Mouse (Mus musculus) frontal cortex, postnatal 36 days (tissue): Measurements from ENCODE around the gene Wipf2.

ENCODE experiments used
- DNase-seq, 2 experiments: peaks; one replicate each; pipeline ENCODE4 v3.0.0; 2022; ENCODE audit warnings: low spot score in 2 of 2

Gene Wipf2

DNA sequence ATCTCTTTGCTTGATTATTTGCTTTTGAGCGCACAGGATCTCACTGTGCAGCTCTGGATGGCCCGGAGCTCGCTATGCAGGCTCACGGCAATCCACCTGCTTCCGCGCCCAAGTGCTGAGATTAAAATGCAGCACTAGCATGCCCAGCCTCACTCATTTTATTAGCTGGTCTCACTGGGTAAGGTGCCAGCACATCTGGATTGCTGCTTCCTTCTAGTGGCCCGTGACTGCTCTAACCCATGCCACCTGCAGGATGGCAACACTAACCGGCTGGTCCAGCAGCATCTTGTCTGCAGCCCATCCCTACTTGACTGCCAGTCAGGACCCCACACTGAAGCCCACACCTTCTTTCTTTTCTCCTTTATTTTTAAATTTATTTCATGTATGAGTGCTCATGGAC, 9.3 kb upstream of the Wipf2 start:
- DNase-seq, result no peak

DNA sequence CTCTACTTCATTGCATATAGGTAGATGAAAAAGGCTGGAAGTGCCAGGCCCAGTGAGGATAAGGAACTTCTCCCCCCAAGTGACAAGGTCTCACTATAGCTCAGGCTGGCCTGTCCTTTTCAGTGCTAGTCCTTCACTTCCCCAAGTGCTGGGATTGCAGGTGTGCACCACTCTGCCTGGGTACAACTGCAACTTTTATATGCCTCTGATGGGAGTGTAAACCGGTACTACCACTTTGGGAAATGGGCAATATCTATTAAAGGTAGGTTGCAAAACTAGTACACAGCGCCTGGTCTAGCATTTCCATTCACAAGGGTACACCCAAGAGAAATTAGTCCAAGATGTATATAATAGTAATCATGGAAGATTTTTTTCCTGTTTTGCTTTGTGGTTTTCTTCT, 8.8 kb upstream of the Wipf2 start:
- DNase-seq, result no peak

DNA sequence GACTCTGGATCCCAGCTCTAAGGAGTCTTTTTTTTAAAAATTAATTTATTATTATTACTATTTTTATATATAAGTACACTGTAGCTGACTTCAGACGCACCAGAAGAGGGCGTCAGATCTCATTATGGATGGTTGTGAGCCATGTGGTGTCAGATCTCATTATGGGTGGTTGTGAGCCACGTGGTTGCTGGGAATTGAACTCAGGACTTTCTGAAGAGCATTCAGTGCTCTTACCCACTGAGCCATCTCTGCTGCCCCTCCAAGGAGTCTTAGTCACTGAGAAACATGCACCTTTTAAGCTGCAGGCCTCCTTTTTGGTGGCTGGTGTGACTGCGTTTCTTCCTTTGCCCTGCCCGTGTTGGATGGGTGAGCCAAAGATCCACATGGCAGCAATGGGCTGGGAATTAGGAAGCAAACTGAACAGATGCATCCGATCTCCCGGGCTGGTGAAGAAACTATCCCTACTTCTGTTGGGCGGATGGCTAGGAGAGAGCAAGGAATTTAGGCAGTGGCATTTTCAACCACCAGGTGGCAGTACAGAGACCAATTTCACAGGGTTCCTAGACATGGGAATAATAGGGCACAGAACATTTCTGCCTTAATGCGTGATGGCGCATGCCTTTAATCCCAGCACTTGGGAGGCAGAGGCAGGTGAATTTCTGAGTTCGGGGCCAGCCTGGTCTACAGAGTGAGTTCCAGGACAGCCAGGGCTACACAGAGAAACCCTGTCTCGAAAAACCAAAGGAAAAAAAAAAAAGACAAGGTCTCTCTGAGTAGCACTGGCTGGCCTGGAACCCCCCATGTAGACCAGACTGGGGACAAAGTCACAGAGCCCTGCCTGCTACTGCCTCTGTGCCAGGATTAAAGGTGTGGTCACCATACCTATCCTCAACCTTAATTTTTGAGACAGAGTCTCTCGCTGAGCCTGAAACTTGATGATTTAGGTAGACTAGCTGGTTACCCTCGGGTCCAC, 4.4 kb upstream of the Wipf2 start:
- peak; percentile 93 to 94 for DNase-seq

DNA sequence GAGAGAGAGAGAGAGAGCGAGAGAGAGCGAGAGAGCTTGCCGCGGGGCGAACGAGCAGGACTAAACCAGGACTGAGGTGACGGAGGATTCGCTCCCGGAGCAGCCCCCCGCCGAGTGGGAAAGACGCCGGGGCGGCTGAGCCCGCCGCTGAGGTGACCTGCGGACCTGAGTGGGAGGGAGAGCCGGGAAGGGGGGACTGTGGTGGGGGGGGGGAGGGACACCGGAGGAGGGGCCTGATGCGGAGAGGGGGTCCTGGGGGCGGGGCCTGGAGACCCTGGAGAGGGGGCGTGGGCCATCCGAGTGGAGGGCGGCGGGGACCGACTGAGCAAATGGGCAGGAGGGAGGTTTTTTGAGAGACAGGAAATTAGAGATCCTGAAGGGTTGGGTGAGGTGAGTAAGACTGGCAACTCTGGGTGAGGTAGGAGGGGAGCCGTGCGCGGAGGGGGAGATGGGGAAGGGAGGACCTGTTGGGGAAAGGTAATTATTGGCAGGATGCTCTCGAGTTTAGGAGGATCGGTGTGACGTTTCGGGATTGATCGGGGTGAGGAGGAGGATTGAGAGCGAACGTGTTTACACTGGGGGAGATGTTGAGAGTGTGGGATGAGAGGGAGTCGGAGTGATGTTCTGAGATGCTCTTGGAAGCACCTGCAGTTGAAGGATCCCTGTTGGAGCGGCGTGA, 452 bp downstream of the Wipf2 start:
- DNase-seq, result peak; percentile 42 to 62

DNA sequence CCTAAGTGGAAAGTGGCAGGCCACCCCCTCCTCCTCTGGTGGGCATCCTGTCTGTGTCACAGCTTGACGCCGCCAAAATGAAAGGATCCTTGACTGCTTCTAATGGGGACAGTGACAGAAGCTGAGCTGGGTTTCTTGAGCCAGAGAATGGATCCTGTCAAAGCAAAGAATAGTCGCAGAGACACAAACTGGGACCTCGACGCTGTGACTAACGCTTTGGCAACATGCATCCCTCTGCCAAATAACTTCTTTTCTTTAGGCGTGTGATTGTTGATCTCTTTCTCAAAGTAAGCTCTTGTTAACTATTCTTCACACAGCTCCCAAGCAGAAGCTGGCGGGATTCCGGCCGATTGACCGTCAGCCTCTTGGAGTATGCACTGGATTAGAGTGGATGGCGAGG, 3.9 kb downstream of the Wipf2 start:
- no peak for DNase-seq

DNA sequence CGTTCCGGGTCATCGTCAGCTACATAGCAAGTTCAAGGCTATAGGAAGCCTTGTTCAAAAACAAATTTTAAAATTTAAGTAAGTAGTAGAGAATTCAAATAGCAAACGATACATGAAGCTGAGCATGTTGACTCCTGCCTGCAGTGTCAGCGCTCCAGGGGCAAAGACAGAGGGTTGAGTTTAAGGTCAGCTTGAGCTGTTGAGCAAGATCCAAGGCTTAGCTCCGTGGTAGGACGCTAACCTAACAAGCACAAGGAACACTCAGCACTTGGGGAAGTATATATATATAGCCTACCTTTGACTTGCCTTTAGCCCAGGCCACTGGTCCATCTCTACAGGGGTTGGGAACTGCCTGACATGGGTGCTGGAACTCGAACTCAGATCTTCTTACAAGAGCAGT, 6.5 kb downstream of the Wipf2 start:
- no peak for DNase-seq

DNA sequence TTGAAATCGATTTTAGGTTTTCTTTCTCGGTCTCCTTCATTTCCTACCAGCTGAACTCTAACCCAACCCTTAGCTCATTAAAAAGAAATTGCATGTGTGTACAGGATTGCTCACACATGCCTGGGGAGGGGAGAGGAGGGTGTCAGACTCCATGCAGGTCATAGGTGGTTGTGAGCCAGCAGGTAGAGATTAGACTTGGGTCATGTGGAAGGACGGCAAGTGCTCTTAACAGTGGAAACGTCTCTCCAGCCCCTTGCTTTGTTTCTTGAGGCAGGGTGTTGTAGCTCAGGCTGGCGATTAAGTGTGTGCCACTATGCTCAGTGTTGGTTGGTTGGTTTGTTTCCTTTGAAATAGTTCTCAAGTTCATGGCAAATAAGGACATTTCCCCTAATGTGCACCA, 7.4 kb downstream of the Wipf2 start:
- no peak for DNase-seq

DNA sequence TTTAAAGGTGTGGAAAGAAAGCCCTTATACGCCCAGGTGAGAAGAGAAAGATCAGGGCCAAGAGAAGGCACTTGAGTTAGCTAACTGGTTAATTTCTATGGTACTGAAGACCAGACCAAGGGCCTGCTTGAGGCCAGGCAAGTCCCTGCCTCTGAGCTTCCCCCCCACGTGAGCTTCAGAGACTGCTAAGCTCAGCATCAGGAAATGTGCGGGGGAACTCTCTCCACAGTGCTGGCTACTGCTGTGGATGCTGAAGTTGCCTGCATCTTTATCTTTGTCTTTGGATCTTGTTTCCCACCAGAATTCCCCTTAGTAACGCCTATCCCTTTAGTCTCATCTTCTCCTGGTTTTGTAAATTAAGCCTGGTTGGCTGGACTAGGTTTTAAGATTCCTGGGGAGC, 8.0 kb downstream of the Wipf2 start:
- no peak for DNase-seq

DNA sequence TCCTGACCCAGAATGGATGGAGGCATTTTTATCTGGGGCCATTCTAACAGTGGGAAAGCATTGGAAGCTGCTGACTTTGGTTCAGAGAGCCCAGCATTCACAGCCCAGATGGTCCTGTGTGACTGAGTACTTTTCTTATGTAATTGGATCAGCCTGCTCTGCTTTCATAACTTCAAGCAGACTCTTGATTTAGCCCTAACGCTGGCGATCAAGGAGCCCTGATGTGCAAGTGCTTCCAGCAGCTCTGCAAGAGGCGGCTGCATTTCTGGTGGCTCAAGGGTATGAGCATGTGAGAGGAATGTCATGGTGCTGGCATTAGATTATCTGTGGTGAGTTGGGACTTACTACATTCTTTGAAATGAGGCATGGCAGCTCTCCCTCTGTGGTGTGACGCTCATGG, 8.6 kb downstream of the Wipf2 start:
- peak; percentile 67 to 86 for DNase-seq

DNA sequence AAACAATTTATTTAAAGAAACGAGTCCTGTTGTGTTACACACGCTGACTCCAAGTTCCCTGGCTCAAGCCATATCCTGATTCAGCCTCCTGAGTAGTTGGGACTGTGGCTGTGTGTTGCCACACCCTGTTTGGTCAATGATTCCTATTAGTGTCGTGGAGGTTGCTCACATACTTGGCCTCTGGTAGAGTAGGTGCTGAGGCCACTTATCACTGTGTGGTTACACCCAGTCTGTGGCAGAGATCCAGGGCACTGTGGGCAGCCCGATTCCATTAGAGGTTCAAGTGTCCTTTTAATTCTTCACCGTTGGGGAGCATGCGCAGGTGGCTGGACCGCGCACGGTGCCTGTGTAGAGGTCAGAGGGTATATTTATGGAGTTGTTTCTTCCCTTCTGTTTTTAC, 10.5 kb downstream of the Wipf2 start:
- DNase-seq, result no peak

DNA sequence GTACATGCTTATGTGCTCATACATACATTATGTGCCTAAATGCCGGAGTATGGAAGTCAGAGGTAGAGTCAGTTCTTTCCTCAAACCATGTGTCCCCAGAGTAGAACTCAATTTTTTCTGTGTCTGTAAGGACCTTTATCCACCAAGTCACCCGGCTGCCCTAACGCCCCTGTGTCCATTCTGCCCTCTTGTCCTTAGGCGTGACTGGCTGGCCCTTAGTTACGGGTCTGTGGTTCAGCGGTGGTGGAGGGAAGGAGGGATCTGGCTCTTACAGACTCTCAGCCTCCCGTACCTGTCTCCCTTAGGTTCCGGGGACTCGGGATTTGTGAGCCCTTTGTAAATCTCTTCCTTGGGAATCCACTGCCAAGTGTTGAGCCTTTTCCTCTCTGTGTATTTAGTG, 13.6 kb downstream of the Wipf2 start:
- no peak for DNase-seq

DNA sequence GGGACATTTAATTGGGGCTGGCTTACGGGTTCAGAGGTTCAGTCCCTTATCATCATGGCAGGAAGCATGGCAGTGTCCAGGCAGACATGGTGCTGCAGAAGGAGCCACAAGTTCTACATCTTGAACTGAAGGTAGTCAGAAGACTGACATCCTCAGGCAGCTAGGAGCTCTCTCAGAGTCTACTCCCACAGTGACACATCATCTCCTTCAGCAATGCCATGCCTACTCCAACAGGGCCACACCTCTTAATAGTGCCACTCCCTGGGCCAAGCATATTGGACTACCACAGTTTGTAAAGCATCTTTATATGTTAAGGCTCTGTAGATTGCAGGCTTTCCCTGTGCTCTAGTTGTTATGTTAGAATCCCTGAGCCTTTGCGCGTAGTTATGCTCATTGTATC, 24.3 kb downstream of the Wipf2 start:
- no peak for DNase-seq

DNA sequence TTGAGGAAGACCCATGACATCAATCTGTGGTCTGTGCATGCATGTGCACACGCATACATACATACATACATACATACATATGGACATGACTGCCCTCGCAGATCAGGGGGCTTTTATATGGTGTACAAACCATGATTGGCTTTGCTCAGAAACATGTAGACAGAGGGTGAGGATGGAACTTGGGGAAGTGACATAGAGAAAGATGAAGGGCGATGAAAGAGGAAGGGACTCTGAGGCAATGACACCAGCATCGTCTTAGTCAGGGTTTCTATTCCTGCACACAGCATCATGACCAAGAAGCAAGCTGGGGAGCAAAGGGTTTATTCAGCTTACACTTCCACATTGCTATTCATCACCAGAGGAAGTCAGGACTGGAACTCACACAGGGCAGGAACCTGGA, 25.6 kb downstream of the Wipf2 start:
- no peak for DNase-seq

DNA sequence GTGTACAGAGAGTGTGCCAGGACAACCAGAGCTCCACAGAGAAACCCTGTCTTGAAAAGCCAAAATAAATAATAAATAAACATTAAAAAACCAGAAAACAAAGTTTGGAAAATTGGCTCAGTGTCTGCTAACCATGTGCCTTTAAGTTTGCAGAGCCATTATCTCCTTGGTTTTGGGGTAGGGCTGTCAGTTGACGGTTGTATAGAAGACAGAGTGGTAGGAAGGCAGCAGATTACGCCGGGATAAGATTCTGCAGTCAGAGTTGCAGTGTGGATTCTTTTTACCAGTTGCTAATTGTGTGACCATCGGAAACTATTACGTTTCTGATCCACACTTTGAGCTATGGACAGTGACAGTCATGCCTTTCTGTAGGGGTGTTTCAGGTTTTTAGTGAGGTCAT, 26.5 kb downstream of the Wipf2 start:
- no peak for DNase-seq

DNA sequence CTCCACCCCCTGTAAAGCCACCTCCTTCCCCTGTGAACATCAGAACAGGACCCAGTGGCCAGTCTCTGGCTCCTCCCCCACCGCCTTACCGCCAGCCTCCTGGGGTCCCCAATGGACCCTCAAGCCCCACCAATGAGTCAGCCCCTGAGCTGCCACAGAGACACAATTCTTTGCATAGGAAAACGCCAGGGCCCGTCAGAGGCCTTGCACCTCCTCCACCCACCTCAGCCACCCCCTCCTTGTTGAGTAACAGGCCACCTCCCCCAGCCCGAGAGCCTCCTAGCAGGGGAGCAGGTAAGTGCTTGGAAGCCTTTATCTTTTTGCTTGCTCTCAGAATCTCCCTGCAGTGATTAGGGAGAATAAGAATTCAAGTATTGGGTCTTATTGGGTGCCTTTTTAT, 29.0 kb downstream of the Wipf2 start:
- DNase-seq, result no peak

DNA sequence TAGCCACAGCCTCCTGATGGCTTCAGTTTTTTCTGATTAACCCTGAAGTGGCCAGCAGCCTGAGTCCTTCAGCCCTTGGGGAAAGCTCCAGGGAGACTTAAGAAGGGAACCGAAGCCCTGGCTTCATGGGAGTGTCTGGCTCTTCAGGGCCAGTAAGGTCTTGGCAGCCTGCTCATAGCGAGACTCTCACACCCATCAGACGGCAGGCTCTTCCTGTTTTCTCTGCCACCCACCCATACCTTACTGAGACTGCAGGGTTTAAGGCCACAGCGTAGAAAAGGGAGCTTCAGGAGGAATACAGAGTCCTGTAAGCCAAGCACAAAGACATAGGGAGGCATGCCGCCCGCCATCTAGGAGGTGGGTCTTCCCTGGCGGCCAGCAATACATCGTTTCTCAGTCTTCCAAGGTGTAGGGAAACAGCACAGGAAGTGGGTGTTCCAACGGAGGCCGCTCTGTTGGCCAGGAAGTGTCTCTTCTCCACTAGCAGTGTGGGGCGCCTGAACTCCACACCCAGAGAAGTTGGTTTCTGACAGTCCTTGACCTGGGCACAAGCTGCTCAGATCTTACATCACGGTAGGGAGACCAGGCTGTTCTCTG, 37.2 kb downstream of the Wipf2 start:
- DNase-seq, result no peak

DNA sequence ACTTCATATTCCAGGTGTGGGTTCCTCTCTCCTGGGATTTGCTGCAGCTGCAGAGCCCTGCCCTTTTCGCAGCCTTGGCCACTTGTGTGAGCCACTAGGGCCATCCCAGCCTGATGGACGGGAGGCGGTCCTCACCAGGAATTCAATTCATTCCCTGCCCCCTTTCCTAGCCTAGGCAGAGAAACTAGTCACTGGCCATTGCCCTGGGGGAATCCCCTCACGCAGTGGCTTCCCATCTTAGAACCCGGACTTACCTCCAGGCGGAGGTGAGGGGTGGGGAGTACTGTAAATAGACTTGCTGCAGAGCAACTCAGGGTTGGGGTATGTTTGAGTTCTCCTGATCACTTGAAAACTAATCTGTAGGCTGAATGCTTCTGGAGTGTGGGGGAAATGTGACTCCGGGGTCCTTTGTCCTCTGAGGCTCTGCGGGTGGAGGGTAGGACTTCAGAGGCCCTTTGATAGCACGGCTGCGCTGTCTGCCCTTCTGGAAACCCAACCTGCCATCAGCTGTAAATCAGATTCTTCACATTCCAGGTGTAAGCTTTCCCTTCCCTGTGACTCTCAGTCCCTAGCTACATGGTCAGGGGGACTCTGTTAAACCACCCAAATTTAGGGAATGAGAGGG, 39.3 kb downstream of the Wipf2 start:
- DNase-seq, result no peak

DNA sequence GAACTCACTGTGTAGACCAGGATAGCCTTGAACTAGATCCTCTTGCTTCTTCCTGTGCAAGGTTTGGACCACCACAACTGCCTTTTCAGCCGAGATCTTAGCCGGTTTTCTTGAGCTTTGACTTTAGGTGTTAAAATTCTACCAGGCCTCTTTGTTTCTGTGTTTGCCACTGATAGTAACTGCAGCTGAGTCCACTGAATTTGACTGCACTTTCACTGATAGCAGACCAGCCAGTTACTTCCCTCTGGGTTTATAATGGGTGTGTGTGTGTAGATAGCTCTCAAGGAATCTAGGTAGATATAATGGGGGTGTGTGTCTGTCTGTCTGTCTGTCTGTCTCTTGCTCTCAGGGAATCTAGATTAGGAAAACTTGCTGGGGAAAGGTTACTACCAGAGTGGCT, 41.1 kb downstream of the Wipf2 start:
- no peak for DNase-seq

DNA sequence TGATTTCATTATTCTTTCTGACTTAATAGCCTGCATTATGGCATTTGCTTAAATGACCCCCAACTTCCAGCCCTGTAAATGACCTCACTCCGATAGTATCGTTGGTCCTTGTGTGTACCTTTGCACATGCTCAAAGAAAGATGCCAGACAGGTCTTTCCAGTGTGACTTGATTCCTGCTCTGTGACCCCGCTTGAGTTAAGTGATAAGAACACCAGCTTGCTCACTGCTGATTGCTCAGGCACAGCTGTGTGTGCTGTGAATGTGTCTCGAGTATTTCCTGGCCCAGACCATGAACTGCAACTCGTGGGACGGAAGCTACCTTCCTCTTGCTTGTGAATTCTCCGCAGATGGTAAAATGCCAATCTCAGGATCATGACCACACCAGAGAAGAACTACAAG, 41.6 kb downstream of the Wipf2 start:
- no peak for DNase-seq

DNA sequence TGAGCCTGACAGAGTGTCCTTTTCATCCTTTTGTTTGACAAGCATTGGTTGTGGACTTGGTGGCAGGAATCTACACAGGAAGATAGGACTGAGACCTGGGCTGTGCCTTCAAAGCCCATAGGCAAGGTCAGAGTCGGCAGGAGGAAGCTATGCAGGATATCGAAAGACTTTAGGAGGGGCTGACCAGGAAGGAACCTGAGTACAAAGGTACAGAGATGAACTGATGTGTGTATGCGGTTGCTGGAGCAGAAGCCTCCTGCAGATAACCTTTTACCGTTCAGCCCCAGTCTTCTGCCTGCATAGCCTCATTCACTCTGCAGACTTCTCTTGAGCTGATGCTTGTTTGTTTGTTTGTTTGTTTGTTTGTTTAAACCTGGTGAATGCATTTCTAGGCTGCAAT, 42.1 kb downstream of the Wipf2 start:
- DNase-seq, result no peak

DNA sequence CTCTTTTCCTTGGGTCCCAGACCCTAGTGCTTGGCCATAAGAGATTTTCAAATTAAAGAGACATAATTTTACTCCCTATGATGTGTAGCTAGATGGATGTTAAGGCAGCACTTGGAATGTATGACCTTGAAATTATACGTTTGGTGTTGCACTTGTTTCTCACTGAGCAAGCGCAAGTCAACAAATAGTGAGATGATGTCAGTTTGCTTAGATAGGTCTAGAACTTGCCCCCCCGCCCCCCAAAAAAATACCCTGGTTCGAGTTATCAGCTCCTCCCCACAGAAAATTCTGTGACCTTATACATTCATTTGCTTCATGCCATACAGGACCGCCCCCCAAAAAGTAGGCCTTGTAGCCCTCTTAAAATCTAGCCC, 43.6 kb downstream of the Wipf2 start:
- no peak for DNase-seq

DNA sequence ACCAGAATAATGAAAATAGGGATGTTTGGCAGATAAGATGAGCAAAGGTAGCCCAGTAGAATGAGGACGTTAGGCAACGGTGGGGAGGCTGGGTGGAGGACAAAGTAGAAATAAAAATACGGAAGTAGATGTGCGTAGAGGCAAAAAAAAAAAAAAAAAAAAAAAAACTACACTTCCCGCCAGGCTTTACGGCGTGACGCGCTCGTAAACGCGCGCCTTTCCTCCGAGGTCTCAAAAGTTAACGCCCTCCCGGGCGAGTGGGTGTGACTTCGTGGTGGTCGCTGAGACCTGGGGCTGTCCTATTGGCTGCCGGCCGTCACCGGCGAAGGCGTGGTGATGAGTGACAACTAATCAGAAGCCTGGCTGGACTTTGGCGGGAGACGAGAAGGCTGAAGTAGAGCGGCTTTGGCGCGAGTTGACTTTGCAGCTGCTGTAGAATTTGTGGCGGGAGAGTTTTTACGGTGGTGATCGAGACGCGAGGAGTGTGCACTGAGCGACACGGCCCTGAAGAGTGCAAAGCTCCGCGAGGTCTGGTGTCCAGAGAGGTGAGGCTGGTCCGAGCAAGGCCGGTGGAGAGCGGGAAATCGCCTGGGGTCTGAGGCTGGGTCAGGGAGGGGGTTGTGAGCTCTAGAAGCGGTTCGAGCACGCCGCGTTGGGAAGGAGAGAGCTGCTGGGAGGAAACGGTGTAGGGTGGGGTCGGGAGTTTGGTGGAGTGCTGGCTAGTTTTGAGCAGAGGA, 44.2 kb downstream of the Wipf2 start, which contains the start of gene Cdc6:
Gene Cdc6, plus strand, starts transcription at position 365 of the 737 bp plus-strand sequence.
- peak; percentile 90 to 94 for DNase-seq
